Mouse (Mus musculus): ENCODE measurements around the gene Cdc14b. TPM values are rescaled to one million over a fixed set of nuclear protein-coding genes. Genes with fewer than 3 reads are reported as not detected.

The Cdc14b gene
- polyA plus RNA-seq, 1 experiment from 2014 or later, result 22.1 TPM

DNA sequence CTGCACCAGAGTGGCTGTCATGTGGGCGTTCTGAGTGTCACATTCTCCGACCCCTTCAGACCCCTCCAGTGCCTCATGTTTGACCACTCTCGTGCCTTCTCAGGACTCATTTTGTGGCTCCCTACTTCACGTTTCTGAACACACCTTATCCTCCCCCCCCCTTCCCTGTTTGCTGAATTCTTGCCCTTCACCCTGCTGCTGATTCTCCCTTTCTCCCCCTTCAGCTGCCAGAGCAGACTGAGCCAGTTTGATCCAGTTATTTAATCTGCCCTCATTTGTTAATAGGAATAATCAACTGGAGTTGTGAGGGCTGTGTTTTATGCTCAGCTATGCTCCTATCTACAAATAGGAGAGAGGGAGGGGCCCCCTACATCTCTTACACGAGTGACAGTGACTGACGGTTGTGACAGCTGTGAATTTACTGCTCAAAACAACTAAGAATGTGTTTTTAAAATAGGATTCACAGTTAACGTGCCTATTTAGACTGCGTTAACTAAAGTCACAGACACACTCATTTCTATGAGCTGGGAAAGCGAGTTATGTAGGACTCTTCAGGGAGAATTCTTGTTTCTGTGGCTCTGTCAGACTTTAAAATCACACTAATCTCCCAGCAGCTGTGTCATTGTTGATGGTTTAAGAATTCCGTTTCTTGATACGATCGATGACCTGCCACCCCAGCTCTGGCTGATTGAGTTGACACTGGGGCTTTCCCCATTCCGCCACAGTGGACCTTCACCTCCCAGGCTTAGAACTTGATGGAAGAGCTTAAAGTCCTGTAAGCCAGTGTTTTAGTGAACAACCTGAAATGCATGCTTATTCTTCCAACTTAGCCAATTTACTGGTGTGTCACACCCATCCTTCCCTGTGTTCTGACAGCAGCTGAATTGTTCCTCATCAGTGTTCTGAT lies 96.1 kb downstream of the Cdc14b start:
- Histone ChIP-seq H3K9me3 (replicated peaks) (no peaks in the 10 kb centered on the region), H3K27ac (ENCODE audit: poor library complexity, severe bottlenecking) (no peak overlapping the region; the same call in 1 of the 2 replicates), H3K9ac (no peak overlapping the region; the same call in 1 of the 2 replicates), H3K4me1 (replicated peaks) (peaks cover 13% of the 10 kb centered on the region), H3K4me3 (no peak overlapping the region), H3K36me3 (peaks cover 87% of the 10 kb centered on the region), H3K4me2 (no peak overlapping the region), H3K27me3 (replicated peaks) (no peaks in the 10 kb centered on the region)
- no peak for ATAC-seq (ENCODE audit: insufficient number of reproducible peaks, low FRiP score)
- 66% methylated on average over 13 of the region's 13 CpGs for WGBS

DNA sequence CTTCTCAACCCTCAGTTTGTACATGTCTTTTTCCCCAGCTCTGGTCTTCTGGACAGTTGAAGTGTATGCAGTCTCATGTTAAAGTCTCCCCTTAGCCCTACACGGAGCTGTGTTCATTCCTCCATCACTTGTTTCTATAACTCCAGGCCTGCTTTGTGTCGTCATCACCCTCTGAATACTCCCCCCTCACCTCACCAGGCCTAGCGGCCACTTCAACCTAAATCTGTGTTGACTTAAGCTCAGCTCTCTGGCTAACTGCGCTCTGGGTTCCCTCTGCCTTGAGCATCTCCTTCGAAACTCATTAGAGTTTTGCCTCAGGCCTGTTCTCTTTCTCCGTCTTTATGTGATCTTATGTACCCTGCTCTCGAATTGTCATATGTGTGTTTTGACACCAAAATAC lies 97.1 kb downstream of the Cdc14b start:
- Histone ChIP-seq H3K36me3 (peaks cover 87% of the 10 kb centered on the region), H3K9ac (no peak overlapping the region), H3K27ac (ENCODE audit: poor library complexity, severe bottlenecking) (no peak overlapping the region), H3K4me2 (no peak overlapping the region), H3K4me1 (replicated peaks) (peaks cover 13% of the 10 kb centered on the region), H3K4me3 (no peak overlapping the region), H3K9me3 (replicated peaks) (peaks cover 2% of the 10 kb centered on the region), H3K27me3 (replicated peaks) (no peaks in the 10 kb centered on the region)
- ATAC-seq (ENCODE audit: insufficient number of reproducible peaks, low FRiP score), result no peak
- 56% methylated on average over 7 of the region's 7 CpGs for WGBS

DNA sequence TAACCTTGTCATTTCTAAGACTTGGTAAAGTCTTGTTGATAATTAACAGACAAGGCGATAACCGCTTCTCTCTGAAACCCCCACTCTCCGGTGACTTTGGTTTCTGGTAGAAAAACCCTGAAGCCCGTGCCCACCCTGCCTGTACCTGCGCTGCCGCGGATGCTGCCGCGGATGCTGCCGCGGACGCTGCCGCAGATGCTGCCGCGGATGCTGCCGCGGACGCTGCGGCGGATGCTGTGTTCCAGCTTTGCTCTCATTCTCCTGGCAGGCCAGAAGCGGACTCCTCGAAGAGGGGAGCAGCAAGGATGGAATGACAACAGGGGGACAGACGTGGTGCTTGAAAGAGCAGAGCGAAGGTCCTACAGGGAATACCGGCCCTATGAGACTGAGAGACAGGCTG lies 105.3 kb downstream of the Cdc14b start:
- 96% methylated on average over 25 of the region's 25 CpGs for WGBS
- H3K9ac ChIP-seq, result no peak overlapping the region
- peaks cover 86% of the 10 kb centered on the region for H3K36me3 ChIP-seq
- H3K27ac ChIP-seq (ENCODE audit: poor library complexity, severe bottlenecking), result no peak overlapping the region
- H3K4me1 ChIP-seq (replicated peaks), result no peaks in the 10 kb centered on the region
- no peaks in the 10 kb centered on the region for H3K27me3 ChIP-seq (replicated peaks)
- ATAC-seq (ENCODE audit: insufficient number of reproducible peaks, low FRiP score), result no peak
- no peak overlapping the region for H3K4me2 ChIP-seq
- peaks cover 65% of the 10 kb centered on the region for H3K9me3 ChIP-seq (replicated peaks)
- no peak overlapping the region for H3K4me3 ChIP-seq

DNA sequence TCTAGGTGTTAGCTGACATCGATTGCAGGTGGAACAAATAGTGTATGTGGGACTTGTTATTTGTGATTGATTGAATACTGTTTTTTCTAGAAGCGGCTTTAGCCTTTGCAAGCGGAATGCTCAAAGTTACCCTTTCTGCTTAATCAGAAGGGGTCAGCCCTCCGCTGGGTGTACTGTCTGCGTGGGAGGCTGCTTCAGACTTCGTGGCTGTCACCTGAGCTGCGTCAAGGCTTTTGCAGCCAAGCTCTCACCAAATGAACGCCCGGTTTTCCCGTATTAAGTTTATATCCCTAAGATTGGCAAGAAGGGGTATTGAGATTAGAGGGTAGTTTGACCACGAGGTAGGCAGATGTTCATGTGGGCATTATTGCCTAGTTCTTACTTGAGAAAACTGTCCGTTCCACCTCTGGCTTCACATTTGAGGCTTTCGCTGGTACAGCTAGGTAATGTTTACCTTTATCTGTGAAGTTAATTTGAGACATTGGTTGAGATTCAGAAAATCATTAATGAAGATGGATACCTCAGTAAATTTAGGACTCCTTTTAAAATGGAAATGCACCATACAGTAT lies 111.9 kb downstream of the Cdc14b start:
- H3K4me3 ChIP-seq, result peak overlapping the region; percentile 93
- H3K9ac ChIP-seq, result peak overlapping the region; percentile 94
- peaks cover 14% of the 10 kb centered on the region; the same call in 1 of the 2 replicates for H3K4me1 ChIP-seq (replicated peaks)
- no peak for ATAC-seq (ENCODE audit: insufficient number of reproducible peaks, low FRiP score)
- H3K27ac ChIP-seq (ENCODE audit: poor library complexity, severe bottlenecking), result no peak overlapping the region
- H3K36me3 ChIP-seq, result peaks cover 22% of the 10 kb centered on the region
- 40% methylated on average over 13 of the region's 13 CpGs for whole genome bisulfite sequencing
- H3K4me2 ChIP-seq, result peak overlapping the region; percentile 94
- H3K27me3 ChIP-seq (replicated peaks), result no peaks in the 10 kb centered on the region
- H3K9me3 ChIP-seq (replicated peaks), result peaks cover 15% of the 10 kb centered on the region

DNA sequence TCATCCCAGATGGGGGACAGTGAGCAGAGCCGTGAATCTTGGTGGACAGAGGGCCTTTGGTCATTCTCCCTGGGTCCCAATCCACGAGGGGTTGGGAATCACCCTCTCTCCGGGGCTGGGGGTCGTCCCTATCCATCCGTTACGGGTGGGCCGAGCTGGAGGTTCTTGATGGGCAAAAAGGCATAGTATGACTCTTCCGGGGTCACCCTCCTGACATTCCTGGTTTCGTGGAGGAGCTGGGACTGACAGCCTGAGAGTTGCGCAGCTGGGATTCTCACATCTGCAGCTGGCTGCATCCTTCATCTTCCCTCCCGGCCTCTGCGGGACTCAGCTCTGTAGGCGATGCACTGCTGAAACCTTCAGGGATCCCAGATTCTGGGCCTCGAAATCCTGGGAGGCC lies 112.5 kb downstream of the Cdc14b start:
- peak overlapping the region; percentile 94 for H3K4me2 ChIP-seq
- 3% methylated on average over 14 of the region's 14 CpGs for WGBS
- peaks cover 14% of the 10 kb centered on the region; the same call in 1 of the 2 replicates for H3K4me1 ChIP-seq (replicated peaks)
- peaks cover 19% of the 10 kb centered on the region for H3K36me3 ChIP-seq
- peak overlapping the region; percentile 93 for H3K4me3 ChIP-seq
- no peak overlapping the region for H3K27ac ChIP-seq (ENCODE audit: poor library complexity, severe bottlenecking)
- no peaks in the 10 kb centered on the region for H3K27me3 ChIP-seq (replicated peaks)
- peak overlapping the region; percentile 94 for H3K9ac ChIP-seq
- no peak for ATAC-seq (ENCODE audit: insufficient number of reproducible peaks, low FRiP score)
- peaks cover 15% of the 10 kb centered on the region for H3K9me3 ChIP-seq (replicated peaks)

DNA sequence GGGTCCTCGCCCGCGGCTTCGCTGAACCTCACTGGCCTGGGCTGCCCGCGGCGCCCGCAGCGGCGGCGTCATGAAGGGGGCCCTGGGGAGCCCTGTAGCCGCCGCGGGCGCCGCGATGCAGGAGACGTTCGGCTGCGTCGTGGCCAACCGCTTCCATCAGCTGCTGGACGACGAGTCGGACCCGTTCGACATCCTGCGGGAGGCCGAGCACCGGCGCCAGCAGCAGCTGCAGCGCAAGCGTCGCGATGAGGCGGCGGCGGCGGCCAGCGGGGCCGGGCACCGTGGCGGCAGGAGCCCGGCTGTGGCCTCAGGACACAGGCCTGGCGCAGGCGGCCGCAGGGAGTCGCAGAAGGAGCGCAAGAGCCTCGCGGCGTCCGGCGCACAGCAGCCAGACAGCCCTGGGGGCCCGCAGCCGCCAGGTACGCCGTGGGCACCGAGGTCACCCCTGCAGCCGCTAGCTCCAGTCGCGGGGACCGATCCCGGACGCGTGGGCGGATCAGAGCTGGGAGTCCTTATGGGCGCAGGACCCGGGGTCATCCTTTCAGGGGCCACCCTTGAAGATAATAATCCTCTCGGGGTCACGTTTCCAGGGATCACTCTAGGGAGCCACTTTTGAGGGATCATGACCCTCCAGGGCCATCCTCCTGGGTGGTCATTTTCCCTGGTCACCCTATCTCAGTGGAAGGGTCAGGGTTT lies 113.0 kb downstream of the Cdc14b start:
- H3K4me1 ChIP-seq (replicated peaks), result peaks cover 14% of the 10 kb centered on the region; the same call in 1 of the 2 replicates
- H3K9ac ChIP-seq, result peak overlapping the region; percentile 94
- H3K27ac ChIP-seq (ENCODE audit: poor library complexity, severe bottlenecking), result peak overlapping the region; percentile 85
- peak overlapping the region; percentile 93 for H3K4me3 ChIP-seq
- H3K36me3 ChIP-seq, result peaks cover 13% of the 10 kb centered on the region
- WGBS, result under 1% methylated on average over 70 of the region's 71 CpGs
- peaks cover 11% of the 10 kb centered on the region for H3K9me3 ChIP-seq (replicated peaks)
- ATAC-seq (ENCODE audit: insufficient number of reproducible peaks, low FRiP score), result peak; percentile 68
- H3K27me3 ChIP-seq (replicated peaks), result no peaks in the 10 kb centered on the region
- peak overlapping the region; percentile 94 for H3K4me2 ChIP-seq

DNA sequence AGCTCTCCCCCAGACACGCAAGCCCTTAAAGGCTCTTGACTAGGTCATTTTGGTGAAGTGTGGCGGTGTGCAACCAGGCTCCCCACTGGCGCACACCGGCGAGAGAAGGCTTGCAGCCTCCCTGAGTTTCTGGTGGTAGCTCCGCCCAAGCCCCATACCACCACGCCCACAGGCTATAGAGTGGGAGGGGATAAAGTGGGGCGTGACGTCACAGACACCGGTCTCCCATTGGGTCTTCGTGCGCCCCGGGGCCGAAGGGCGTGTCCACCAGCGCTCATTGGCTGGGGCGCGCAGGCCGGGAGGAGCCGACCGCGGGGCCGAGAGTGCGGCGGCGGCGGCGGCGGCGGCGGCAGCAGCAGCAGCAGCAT lies 113.6 kb downstream of the Cdc14b start, which contains the start of gene Habp4:
Gene Habp4, plus strand, starts transcription at position 277 of the 368 bp plus-strand sequence.
- H3K9ac ChIP-seq, result peak within 1 kb of the TSS; percentile 94
- WGBS, result 0% methylated on average over 30 of the region's 31 CpGs
- H3K27ac ChIP-seq (ENCODE audit: poor library complexity, severe bottlenecking), result peak within 1 kb of the TSS; percentile 85
- peak within 1 kb of the TSS; percentile 93 for H3K4me3 ChIP-seq
- peak; percentile 100 for ATAC-seq (ENCODE audit: insufficient number of reproducible peaks, low FRiP score)
- peak within 1 kb of the TSS; percentile 94 for H3K4me2 ChIP-seq
- H3K9me3 ChIP-seq (replicated peaks), result peaks cover 5% of the 10 kb centered on the region
- H3K4me1 ChIP-seq (replicated peaks), result peaks cover 17% of the 10 kb centered on the region; the same call in 1 of the 2 replicates
- H3K27me3 ChIP-seq (replicated peaks), result no peaks in the 10 kb centered on the region
- H3K36me3 ChIP-seq, result peaks cover 8% of the 10 kb centered on the region

DNA sequence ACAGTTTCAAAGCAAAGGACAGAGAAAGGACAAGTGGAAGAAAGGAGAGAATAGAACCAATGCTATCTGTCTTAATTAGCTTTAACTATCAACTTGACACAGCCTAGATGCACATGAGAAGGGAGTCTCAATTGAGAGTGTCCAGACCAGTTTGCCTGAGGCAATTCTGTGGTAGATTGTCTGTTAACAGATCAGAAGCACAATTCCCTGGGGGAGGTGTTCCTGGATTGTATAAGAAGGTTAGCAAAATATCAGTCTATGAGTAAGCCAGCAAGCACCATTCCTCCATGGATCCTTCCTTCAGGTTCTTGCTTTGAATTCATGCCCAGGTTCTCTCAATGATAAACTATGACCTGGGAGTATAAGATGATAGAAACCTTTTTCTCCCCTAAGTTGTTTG lies 118.1 kb downstream of the Cdc14b start:
- Histone ChIP-seq H3K27ac (ENCODE audit: poor library complexity, severe bottlenecking) (no peak overlapping the region), H3K27me3 (replicated peaks) (no peaks in the 10 kb centered on the region)

DNA sequence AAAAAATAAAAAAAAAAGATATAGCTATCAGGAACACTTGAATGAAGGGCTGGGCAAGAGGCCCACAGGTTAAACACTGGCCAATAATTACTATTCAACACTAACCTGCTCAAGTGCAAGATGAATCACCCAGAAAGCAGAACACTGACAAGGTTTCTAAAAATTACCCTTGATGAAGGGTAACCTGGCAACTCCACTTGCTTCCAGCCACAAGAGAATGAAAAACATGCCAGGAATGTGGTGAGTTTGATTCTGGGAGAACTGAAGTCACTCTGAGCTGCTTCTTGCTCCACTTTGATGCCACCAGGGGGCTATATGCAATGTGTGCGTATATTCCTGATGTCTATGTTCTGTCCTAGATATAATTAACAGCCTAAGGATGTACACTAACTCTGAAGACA lies 119.9 kb downstream of the Cdc14b start:
- 0 out of 2 replicates have a peak overlapping the region, but pooled peaks have one; percentile 6 for H3K4me3 ChIP-seq
- ATAC-seq (ENCODE audit: insufficient number of reproducible peaks, low FRiP score), result no peak

More for the DNA sequence above, 118.1 kb downstream of the Cdc14b start:
- H3K4me1 ChIP-seq (replicated peaks), result peaks cover 20% of the 10 kb centered on the region
- no peaks in the 10 kb centered on the region for H3K36me3 ChIP-seq
- H3K9me3 ChIP-seq (replicated peaks), result no peaks in the 10 kb centered on the region
- H3K9ac ChIP-seq, result no peak overlapping the region
- H3K4me3 ChIP-seq, result no peak overlapping the region
- ATAC-seq (ENCODE audit: insufficient number of reproducible peaks, low FRiP score), result no peak
- H3K4me2 ChIP-seq, result no peak overlapping the region

DNA sequence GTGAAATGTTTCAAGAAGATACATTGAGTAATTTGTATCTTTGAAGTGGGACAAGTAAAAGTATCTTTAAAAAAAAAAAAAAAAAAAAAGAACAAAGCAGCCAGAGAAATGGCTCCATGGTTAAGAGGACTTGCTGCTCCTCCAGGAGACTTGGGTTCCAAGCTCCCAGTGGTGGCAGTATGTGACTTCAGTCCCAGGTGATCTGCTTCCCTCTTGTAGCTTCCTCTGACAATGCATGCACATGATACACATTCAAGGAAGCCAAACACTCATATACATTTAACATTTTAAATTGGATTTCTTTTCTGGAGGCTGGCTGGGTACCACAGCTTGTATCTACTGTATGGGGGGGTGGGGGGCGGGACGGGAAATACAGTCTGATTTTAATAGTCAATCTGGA lies 120.4 kb downstream of the Cdc14b start:
- no peak overlapping the region for H3K9ac ChIP-seq
- no peak for ATAC-seq (ENCODE audit: insufficient number of reproducible peaks, low FRiP score)
- peak overlapping the region; percentile 90 for H3K27ac ChIP-seq (ENCODE audit: poor library complexity, severe bottlenecking)
- H3K4me1 ChIP-seq (replicated peaks), result peaks cover 33% of the 10 kb centered on the region
- H3K27me3 ChIP-seq (replicated peaks), result no peaks in the 10 kb centered on the region
- H3K36me3 ChIP-seq, result no peaks in the 10 kb centered on the region
- H3K4me3 ChIP-seq, result 0 out of 2 replicates have a peak overlapping the region, but pooled peaks have one; percentile 2
- H3K4me2 ChIP-seq, result peak overlapping the region; percentile 29; the same call in 1 of the 2 replicates
- WGBS, result 44% methylated on average over 2 of the region's 2 CpGs
- no peaks in the 10 kb centered on the region for H3K9me3 ChIP-seq (replicated peaks)

More for the DNA sequence above, 119.9 kb downstream of the Cdc14b start:
- Histone ChIP-seq H3K27me3 (replicated peaks) (no peaks in the 10 kb centered on the region), H3K27ac (ENCODE audit: poor library complexity, severe bottlenecking) (peak overlapping the region; percentile 90), H3K9me3 (replicated peaks) (no peaks in the 10 kb centered on the region), H3K9ac (no peak overlapping the region), H3K4me1 (replicated peaks) (peaks cover 28% of the 10 kb centered on the region), H3K36me3 (no peaks in the 10 kb centered on the region), H3K4me2 (peak overlapping the region; percentile 42)
- WGBS, result 16% methylated on average over 1 of the region's 1 CpGs
